Mouse (Mus musculus) G1E (cell line): ENCODE data around the gene Snrpd3.

ENCODE experiments used
- CTCF ChIP-seq: IDR thresholded peaks from 2 replicates; pipeline ENCODE4 v1.5.1; 2012; ENCODE audit warnings: low read depth, low read length, inconsistent platforms, mixed read lengths
- GATA1 ChIP-seq: IDR thresholded peaks from 2 replicates; pipeline ENCODE4 v1.6.1; 2012; ENCODE audit warnings: borderline replicate concordance, low read length, inconsistent platforms, mixed read lengths
- POLR2AphosphoS5 ChIP-seq: IDR thresholded peaks from 2 replicates; pipeline ENCODE4 v1.6.1; 2012; ENCODE audit warnings: low read depth, low read length, inconsistent platforms; ENCODE audit not compliant: insufficient replicate concordance
- TAL1 ChIP-seq: conservative IDR thresholded peaks from 2 replicates; pipeline ENCODE4 v1.6.1; 2012; ENCODE audit warnings: low read depth, low read length, inconsistent platforms, mixed read lengths

- TF ChIP-seq CTCF: no peak
- no peak for TF ChIP-seq GATA1
- no peak for TF ChIP-seq POLR2AphosphoS5
- no peak for TF ChIP-seq TAL1
Measured at GRCm38 (mm10) chr10:75571937-75572336, 54.6 kb downstream of the Snrpd3 start.
